Mouse (Mus musculus) forebrain, embryonic 12.5 days (tissue): Measurements from ENCODE around the gene Itgb5. TPM values are rescaled to one million over a fixed set of nuclear protein-coding genes. Genes with fewer than 3 reads are reported as not detected.
A peak's percentile ranks its signal among the peaks of the same experiment; 100 is the strongest.

ENCODE experiments used
- ATAC-seq: fragments of 200-750 bp; cut with Nextera tagmentation; 2 replicates; pipeline ENCODE4 v1.8.0; 2017; ENCODE audit warnings: moderate TSS enrichment; ENCODE audit not compliant: low FRiP score
- H3K27ac ChIP-seq: fragments of 300-500 bp; sonication (generic); 2 replicates; pipeline ENCODE4 v1.5.1; 2016; ENCODE audit warnings: mild to moderate bottlenecking
- H3K27me3 ChIP-seq: fragments of 300-500 bp; sonication (generic); 2 replicates; pipeline ENCODE4 v1.6.1; 2016; ENCODE audit warnings: mild to moderate bottlenecking
- H3K36me3 ChIP-seq: fragments of 300-500 bp; sonication (generic); replicated peaks from 2 replicates; pipeline ENCODE4 v1.6.1; 2016; ENCODE audit warnings: mild to moderate bottlenecking
- H3K4me1 ChIP-seq: fragments of 300-500 bp; sonication (generic); 2 replicates; pipeline ENCODE4 v1.6.1; 2016
- H3K4me2 ChIP-seq: fragments of 300-500 bp; sonication (generic); 2 replicates; pipeline ENCODE4 v1.6.1; 2016; ENCODE audit warnings: mild to moderate bottlenecking, moderate library complexity
- H3K4me3 ChIP-seq: fragments of 300-500 bp; sonication (generic); replicated peaks from 2 replicates; pipeline ENCODE4 v1.5.1; 2016; ENCODE audit warnings: mild to moderate bottlenecking
- H3K9ac ChIP-seq: fragments of 300-500 bp; sonication (generic); 2 replicates; pipeline ENCODE4 v1.6.1; 2016; ENCODE audit warnings: mild to moderate bottlenecking
- H3K9me3 ChIP-seq: fragments of 300-500 bp; sonication (generic); 2 replicates; pipeline ENCODE4 v1.6.1; 2016
- WGBS: fragments of 180-500 bp; shearing (Covaris S2); methylation state at CpG from one replicate; pipeline ENCODE4 v1.1.7; 2016; 5-methylcytosine and 5-hydroxymethylcytosine counted together
- polyA plus RNA-seq: library from polyadenylated mRNA; unstranded; fragments of >200 nt; fragmentation: Nextera tagmentation; extraction: Ambion mirVana; gene quantifications from 2 replicates; pipeline ENCODE4 v1.2.1, GENCODE M21; 2016

Itgb5 gene
- polyA plus RNA-seq, 1 experiment from 2014 or later = 23.1 TPM

DNA sequence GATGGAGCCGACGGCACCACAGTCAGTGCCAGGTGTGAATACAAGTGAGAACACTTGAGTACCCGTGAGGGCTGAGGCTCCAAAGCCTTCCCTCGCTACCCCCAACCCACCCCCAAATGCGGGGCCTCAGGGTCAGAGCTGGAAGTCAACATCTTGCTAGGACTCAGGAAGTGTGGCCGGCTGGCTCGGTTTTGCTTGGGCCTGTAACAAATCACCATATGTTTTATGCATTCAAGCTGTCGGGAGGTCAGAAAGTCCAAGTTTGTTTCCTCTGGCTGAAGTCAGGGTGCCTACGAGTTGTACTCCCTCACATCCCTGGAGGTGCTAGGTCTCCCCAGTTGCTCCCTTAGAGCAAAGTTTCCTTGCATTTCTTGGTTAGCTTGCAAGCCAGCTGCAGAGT lies 110.2 kb downstream of the Itgb5 start:
- Histone ChIP-seq H3K4me2 (no peak overlapping the region), H3K4me3 (no peak overlapping the region), H3K27ac (no peak overlapping the region), H3K4me1 (peaks cover 24% of the 10 kb centered on the region), H3K9me3 (no peaks in the 10 kb centered on the region), H3K9ac (no peak overlapping the region), H3K36me3 (no peaks in the 10 kb centered on the region), H3K27me3 (peaks cover 8% of the 10 kb centered on the region; the same call in 1 of the 2 replicates)
- 84% methylated on average over 9 of the region's 9 CpGs for WGBS
- ATAC-seq = no peak

DNA sequence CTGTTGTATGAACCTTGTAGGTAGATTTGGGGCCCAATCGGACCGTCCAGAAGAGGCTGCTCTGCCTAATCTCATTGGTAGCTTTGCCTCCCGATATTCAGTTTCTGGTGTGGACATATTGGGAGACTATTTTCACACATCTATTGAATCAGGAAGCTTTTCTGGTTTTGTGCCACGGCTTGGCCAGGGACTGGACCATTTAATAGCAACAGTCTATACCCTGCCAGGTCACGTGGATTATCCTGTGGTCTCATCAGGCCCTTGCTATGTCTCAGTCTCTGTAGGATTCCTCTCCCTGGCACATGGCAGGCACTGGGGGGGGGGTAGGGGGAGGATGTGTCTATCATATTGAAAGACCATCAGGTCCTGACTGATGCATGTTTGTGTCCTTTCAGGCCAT lies 110.6 kb downstream of the Itgb5 start:
- Histone ChIP-seq H3K4me3 (no peak overlapping the region), H3K27me3 (peaks cover 8% of the 10 kb centered on the region; the same call in 1 of the 2 replicates), H3K4me2 (no peak overlapping the region), H3K36me3 (no peaks in the 10 kb centered on the region), H3K27ac (no peak overlapping the region), H3K4me1 (peaks cover 21% of the 10 kb centered on the region), H3K9me3 (no peaks in the 10 kb centered on the region), H3K9ac (no peak overlapping the region)
- WGBS = 84% methylated on average over 5 of the region's 5 CpGs
- no peak for ATAC-seq

- 65% methylated on average over 11 of the region's 11 CpGs for WGBS
- Histone ChIP-seq H3K27ac (peak overlapping the region; percentile 16; the same call in 1 of the 2 replicates), H3K4me1 (peaks cover 21% of the 10 kb centered on the region)
These were observed 111.9 kb downstream of the Itgb5 start for GRCm38 (mm10) chr16:33941271-33941781.

GRCm38 (mm10) chr16:33942341-33942740 lies 112.9 kb downstream of the Itgb5 start:
- ATAC-seq = no peak
- no peak overlapping the region for H3K9ac ChIP-seq
- no peaks in the 10 kb centered on the region for H3K36me3 ChIP-seq
- H3K9me3 ChIP-seq = no peaks in the 10 kb centered on the region
- 0 out of 2 replicates have a peak overlapping the region, but pooled peaks have one; percentile 5 for H3K27ac ChIP-seq
- H3K4me1 ChIP-seq = peaks cover 21% of the 10 kb centered on the region
- H3K27me3 ChIP-seq = no peaks in the 10 kb centered on the region; the same call in 1 of the 2 replicates
- WGBS = 64% methylated on average over 11 of the region's 11 CpGs
- H3K4me3 ChIP-seq = no peak overlapping the region; the same call in 1 of the 2 replicates
- no peak overlapping the region for H3K4me2 ChIP-seq

More at GRCm38 (mm10) chr16:33941271-33941781, 111.9 kb downstream of the Itgb5 start:
- H3K9ac ChIP-seq = no peak overlapping the region
- no peaks in the 10 kb centered on the region for H3K36me3 ChIP-seq
- H3K4me2 ChIP-seq = no peak overlapping the region
- no peaks in the 10 kb centered on the region for H3K9me3 ChIP-seq
- H3K4me3 ChIP-seq = no peak overlapping the region
- no peak for ATAC-seq
- H3K27me3 ChIP-seq = no peaks in the 10 kb centered on the region; the same call in 1 of the 2 replicates

- H3K9ac ChIP-seq = no peak overlapping the region
- H3K9me3 ChIP-seq = no peaks in the 10 kb centered on the region
- no peak overlapping the region for H3K27ac ChIP-seq
- no peak overlapping the region for H3K4me2 ChIP-seq
- no peak for ATAC-seq
- H3K27me3 ChIP-seq = no peaks in the 10 kb centered on the region; the same call in 1 of the 2 replicates
- WGBS = 96% methylated on average over 6 of the region's 6 CpGs
- H3K4me1 ChIP-seq = peaks cover 21% of the 10 kb centered on the region
- no peaks in the 10 kb centered on the region for H3K36me3 ChIP-seq
- H3K4me3 ChIP-seq = no peak overlapping the region
These were observed 113.9 kb downstream of the Itgb5 start for GRCm38 (mm10) chr16:33943388-33943787.

DNA sequence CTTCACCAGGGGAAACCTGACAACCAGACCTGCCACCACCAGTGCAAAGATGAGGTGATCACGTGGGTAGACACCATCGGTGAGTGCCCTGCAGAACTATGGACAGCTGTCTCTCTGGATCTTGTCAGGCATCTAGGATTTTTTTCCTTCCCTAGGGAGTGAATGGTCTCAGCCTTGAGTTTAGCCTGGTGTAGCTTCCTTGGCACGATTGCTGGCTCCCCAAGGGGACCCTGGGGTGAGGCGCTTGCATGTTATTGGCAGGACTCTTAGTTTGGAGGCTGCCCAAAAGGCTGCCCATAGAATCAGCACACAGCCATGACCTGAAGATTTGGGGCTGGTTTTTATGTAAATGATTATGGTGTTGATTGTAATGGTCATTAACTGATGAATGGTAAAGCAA lies 114.7 kb downstream of the Itgb5 start:
- ATAC-seq = no peak
- 82% methylated on average over 4 of the region's 4 CpGs for WGBS
- H3K9ac ChIP-seq = no peak overlapping the region
- no peaks in the 10 kb centered on the region for H3K36me3 ChIP-seq
- H3K9me3 ChIP-seq = no peaks in the 10 kb centered on the region
- no peak overlapping the region for H3K27ac ChIP-seq
- no peak overlapping the region for H3K4me3 ChIP-seq
- H3K27me3 ChIP-seq = no peaks in the 10 kb centered on the region
- peaks cover 21% of the 10 kb centered on the region for H3K4me1 ChIP-seq
- no peak overlapping the region for H3K4me2 ChIP-seq

- WGBS = 79% methylated on average over 6 of the region's 6 CpGs
- H3K9ac ChIP-seq = no peak overlapping the region
- no peak overlapping the region for H3K27ac ChIP-seq
- H3K36me3 ChIP-seq = no peaks in the 10 kb centered on the region
- H3K4me2 ChIP-seq = no peak overlapping the region
- H3K9me3 ChIP-seq = no peaks in the 10 kb centered on the region
- peaks cover 21% of the 10 kb centered on the region for H3K4me1 ChIP-seq
- no peak overlapping the region for H3K4me3 ChIP-seq
- no peak for ATAC-seq
- H3K27me3 ChIP-seq = no peaks in the 10 kb centered on the region
These were observed 115.3 kb downstream of the Itgb5 start for GRCm38 (mm10) chr16:33944772-33945171.

DNA sequence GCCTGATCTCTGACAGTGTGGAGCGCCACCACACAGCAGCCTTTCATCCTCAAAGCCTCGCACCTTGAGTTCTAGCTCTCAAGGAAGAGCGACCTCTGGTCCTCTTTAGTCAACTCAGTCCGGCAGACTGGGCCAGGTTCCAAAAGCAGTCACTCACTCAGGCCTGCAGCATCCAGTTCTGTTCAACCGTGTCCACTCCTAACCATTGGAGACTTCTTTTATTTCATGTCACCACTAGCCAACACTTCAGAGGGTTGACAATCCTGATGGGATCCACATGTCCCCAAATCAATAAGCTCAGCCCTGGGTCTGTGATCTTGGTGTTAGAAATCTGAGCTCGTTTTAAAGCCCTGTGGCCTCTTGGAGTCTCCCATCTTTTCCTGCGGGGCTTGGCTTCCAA lies 116.6 kb downstream of the Itgb5 start:
- Histone ChIP-seq H3K4me3 (no peak overlapping the region), H3K4me1 (peaks cover 18% of the 10 kb centered on the region), H3K9me3 (no peaks in the 10 kb centered on the region), H3K36me3 (no peaks in the 10 kb centered on the region), H3K4me2 (no peak overlapping the region), H3K27ac (no peak overlapping the region), H3K27me3 (no peaks in the 10 kb centered on the region), H3K9ac (no peak overlapping the region)
- 86% methylated on average over 7 of the region's 7 CpGs for WGBS
- no peak for ATAC-seq

GRCm38 (mm10) chr16:33947664-33948571 lies 118.5 kb downstream of the Itgb5 start:
- ATAC-seq = no peak
- Histone ChIP-seq H3K4me1 (no peaks in the 10 kb centered on the region), H3K9me3 (no peaks in the 10 kb centered on the region), H3K4me3 (no peak overlapping the region), H3K36me3 (peaks cover 2% of the 10 kb centered on the region; the same call in 1 of the 2 replicates), H3K9ac (no peak overlapping the region), H3K27ac (no peak overlapping the region), H3K27me3 (no peaks in the 10 kb centered on the region), H3K4me2 (no peak overlapping the region)
- WGBS = 86% methylated on average over 17 of the region's 17 CpGs

DNA sequence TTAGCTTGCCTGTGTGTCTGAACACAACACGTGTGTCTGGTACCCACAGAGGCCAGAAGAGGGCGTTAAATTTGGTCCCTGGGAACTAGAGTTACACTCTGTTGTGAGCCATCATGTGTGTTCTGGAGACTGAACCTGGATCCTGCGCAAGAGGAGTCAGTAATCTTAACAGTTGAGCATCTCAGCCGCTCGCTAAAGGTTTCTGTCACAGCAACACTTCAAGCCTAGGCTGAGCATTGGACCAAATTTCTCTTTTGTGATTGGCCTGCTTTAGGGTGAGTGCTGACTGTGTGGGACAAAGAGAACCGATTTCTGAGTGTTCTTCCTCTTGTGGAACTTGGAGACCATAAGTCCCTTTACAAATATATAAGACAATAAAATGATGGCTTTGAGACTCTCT lies 120.9 kb downstream of the Itgb5 start:
- Histone ChIP-seq H3K36me3 (peaks cover 23% of the 10 kb centered on the region), H3K27me3 (no peaks in the 10 kb centered on the region), H3K4me3 (no peak overlapping the region), H3K4me2 (no peak overlapping the region), H3K9ac (no peak overlapping the region), H3K9me3 (no peaks in the 10 kb centered on the region), H3K27ac (no peak overlapping the region), H3K4me1 (no peaks in the 10 kb centered on the region)
- WGBS = 83% methylated on average over 6 of the region's 6 CpGs
- ATAC-seq = peak; percentile 20; the same call in 1 of the 2 replicates

DNA sequence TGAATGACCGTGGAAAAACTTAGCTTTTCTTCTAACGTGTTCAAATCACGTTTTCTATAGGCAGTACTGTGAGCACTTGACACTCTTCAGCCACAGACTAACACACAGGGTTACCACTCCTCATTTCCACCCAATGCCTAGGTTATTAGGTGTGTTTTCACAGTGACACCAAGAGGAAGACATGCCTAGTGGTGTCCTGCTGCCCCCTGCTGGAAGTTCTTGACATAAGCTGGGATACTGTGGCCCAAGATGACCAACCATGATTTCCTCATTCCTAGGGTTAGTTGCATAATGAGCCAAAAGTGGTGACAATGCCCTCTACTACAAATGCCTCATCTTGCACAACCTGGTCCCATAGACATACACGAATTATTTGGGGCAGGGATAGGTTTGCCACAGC lies 121.4 kb downstream of the Itgb5 start:
- no peak overlapping the region for H3K9ac ChIP-seq
- H3K4me1 ChIP-seq = no peaks in the 10 kb centered on the region
- 28% methylated on average over 4 of the region's 4 CpGs for WGBS
- peaks cover 27% of the 10 kb centered on the region for H3K36me3 ChIP-seq
- H3K4me2 ChIP-seq = no peak overlapping the region
- no peaks in the 10 kb centered on the region for H3K9me3 ChIP-seq
- no peak overlapping the region for H3K27ac ChIP-seq
- H3K27me3 ChIP-seq = no peaks in the 10 kb centered on the region
- peak; percentile 79; the same call in 1 of the 2 replicates for ATAC-seq
- H3K4me3 ChIP-seq = no peak overlapping the region

- Histone ChIP-seq H3K36me3 (peaks cover 49% of the 10 kb centered on the region), H3K27ac (no peak overlapping the region), H3K4me2 (no peak overlapping the region), H3K9ac (no peak overlapping the region), H3K27me3 (no peaks in the 10 kb centered on the region), H3K4me1 (no peaks in the 10 kb centered on the region), H3K9me3 (no peaks in the 10 kb centered on the region), H3K4me3 (no peak overlapping the region)
- WGBS = 90% methylated on average over 4 of the region's 4 CpGs
- ATAC-seq = no peak
These were observed 123.5 kb downstream of the Itgb5 start for GRCm38 (mm10) chr16:33953008-33953407.
